Mouse (Mus musculus): ENCODE results near the gene Adcy6.
"Not testable (repeated sequence)": the region's sequence is repeated elsewhere in the genome, so short reads cannot be mapped to it uniquely, and the experiment has no call there.

The Adcy6 gene

GRCm38 (mm10) chr15:98600036-98600709 is 9.7 kb downstream of the Adcy6 start:
- Histone ChIP-seq H3K27me3 (ENCODE audit: control insufficient read depth, insufficient read depth, low read length, poor library complexity, severe bottlenecking) (no peaks in the 10 kb centered on the region), H3K36me3 (ENCODE audit: control insufficient read depth, insufficient read depth, low read length, poor library complexity, severe bottlenecking) (no peaks in the 10 kb centered on the region)
- no peak for DNase-seq (ENCODE audit: low read depth, low spot score)

- DNase-seq (ENCODE audit: low read depth, low spot score) = no peak
- H3K27me3 ChIP-seq (ENCODE audit: control insufficient read depth, insufficient read depth, low read length, poor library complexity, severe bottlenecking) = no peaks in the 10 kb centered on the region
Observed at GRCm38 (mm10) chr15:98596609-98597008, 13.3 kb downstream of the Adcy6 start.

GRCm38 (mm10) chr15:98595049-98595448 is 14.8 kb downstream of the Adcy6 start:
- H3K36me3 ChIP-seq (ENCODE audit: control insufficient read depth, insufficient read depth, low read length, poor library complexity, severe bottlenecking) = no peaks in the 10 kb centered on the region
- no peaks in the 10 kb centered on the region for H3K27me3 ChIP-seq (ENCODE audit: control insufficient read depth, insufficient read depth, low read length, poor library complexity, severe bottlenecking)
- DNase-seq (ENCODE audit: low read depth, low spot score) = no peak

More at GRCm38 (mm10) chr15:98596609-98597008, 13.3 kb downstream of the Adcy6 start:
- H3K36me3 ChIP-seq (ENCODE audit: control insufficient read depth, insufficient read depth, low read length, poor library complexity, severe bottlenecking) = no peaks in the 10 kb centered on the region

GRCm38 (mm10) chr15:98594193-98594592 is 15.7 kb downstream of the Adcy6 start:
- Histone ChIP-seq H3K27me3 (ENCODE audit: control insufficient read depth, insufficient read depth, low read length, poor library complexity, severe bottlenecking) (no peaks in the 10 kb centered on the region), H3K36me3 (ENCODE audit: control insufficient read depth, insufficient read depth, low read length, poor library complexity, severe bottlenecking) (no peaks in the 10 kb centered on the region)
- no peak for DNase-seq (ENCODE audit: low read depth, low spot score)

- no peaks in the 10 kb centered on the region for H3K36me3 ChIP-seq (ENCODE audit: control insufficient read depth, insufficient read depth, low read length, poor library complexity, severe bottlenecking)
- DNase-seq (ENCODE audit: low read depth, low spot score) = no peak
- no peaks in the 10 kb centered on the region for H3K27me3 ChIP-seq (ENCODE audit: control insufficient read depth, insufficient read depth, low read length, poor library complexity, severe bottlenecking)
Observed at GRCm38 (mm10) chr15:98591396-98591795, 18.5 kb downstream of the Adcy6 start.

- Histone ChIP-seq H3K27me3 (ENCODE audit: control insufficient read depth, insufficient read depth, low read length, poor library complexity, severe bottlenecking) (no peaks in the 10 kb centered on the region), H3K36me3 (ENCODE audit: control insufficient read depth, insufficient read depth, low read length, poor library complexity, severe bottlenecking) (no peaks in the 10 kb centered on the region)
- DNase-seq (ENCODE audit: low read depth, low spot score) = no peak
Observed at GRCm38 (mm10) chr15:98589640-98590336, 20.1 kb downstream of the Adcy6 start.

GRCm38 (mm10) chr15:98587751-98588150 is 22.1 kb downstream of the Adcy6 start:
- Histone ChIP-seq H3K36me3 (ENCODE audit: control insufficient read depth, insufficient read depth, low read length, poor library complexity, severe bottlenecking) (no peaks in the 10 kb centered on the region), H3K27me3 (ENCODE audit: control insufficient read depth, insufficient read depth, low read length, poor library complexity, severe bottlenecking) (no peaks in the 10 kb centered on the region)
- no peak for DNase-seq (ENCODE audit: low read depth, low spot score)

GRCm38 (mm10) chr15:98586141-98586540 is 23.7 kb downstream of the Adcy6 start:
- DNase-seq (ENCODE audit: low read depth, low spot score); H3K27me3 ChIP-seq (ENCODE audit: control insufficient read depth, insufficient read depth, low read length, poor library complexity, severe bottlenecking); H3K36me3 ChIP-seq (ENCODE audit: control insufficient read depth, insufficient read depth, low read length, poor library complexity, severe bottlenecking): not testable (repeated sequence)

- no peak for DNase-seq (ENCODE audit: low read depth, low spot score)
- Histone ChIP-seq H3K36me3 (ENCODE audit: control insufficient read depth, insufficient read depth, low read length, poor library complexity, severe bottlenecking) (no peaks in the 10 kb centered on the region), H3K27me3 (ENCODE audit: control insufficient read depth, insufficient read depth, low read length, poor library complexity, severe bottlenecking) (no peaks in the 10 kb centered on the region)
Observed at GRCm38 (mm10) chr15:98585421-98585820, 24.5 kb downstream of the Adcy6 start.

GRCm38 (mm10) chr15:98582996-98583395 is 26.9 kb downstream of the Adcy6 start:
- Histone ChIP-seq H3K27me3 (ENCODE audit: control insufficient read depth, insufficient read depth, low read length, poor library complexity, severe bottlenecking) (no peaks in the 10 kb centered on the region), H3K36me3 (ENCODE audit: control insufficient read depth, insufficient read depth, low read length, poor library complexity, severe bottlenecking) (no peaks in the 10 kb centered on the region)
- no peak for DNase-seq (ENCODE audit: low read depth, low spot score)

GRCm38 (mm10) chr15:98582410-98582809 is 27.5 kb downstream of the Adcy6 start:
- Histone ChIP-seq H3K36me3 (ENCODE audit: control insufficient read depth, insufficient read depth, low read length, poor library complexity, severe bottlenecking) (no peaks in the 10 kb centered on the region), H3K27me3 (ENCODE audit: control insufficient read depth, insufficient read depth, low read length, poor library complexity, severe bottlenecking) (no peaks in the 10 kb centered on the region)
- no peak for DNase-seq (ENCODE audit: low read depth, low spot score)

- Histone ChIP-seq H3K27me3 (ENCODE audit: control insufficient read depth, insufficient read depth, low read length, poor library complexity, severe bottlenecking) (no peaks in the 10 kb centered on the region), H3K36me3 (ENCODE audit: control insufficient read depth, insufficient read depth, low read length, poor library complexity, severe bottlenecking) (no peaks in the 10 kb centered on the region)
- peak; percentile 83 for DNase-seq (ENCODE audit: low read depth, low spot score)
Observed at GRCm38 (mm10) chr15:98579795-98580464, 29.9 kb downstream of the Adcy6 start.

- Histone ChIP-seq H3K27me3 (ENCODE audit: control insufficient read depth, insufficient read depth, low read length, poor library complexity, severe bottlenecking) (no peaks in the 10 kb centered on the region), H3K36me3 (ENCODE audit: control insufficient read depth, insufficient read depth, low read length, poor library complexity, severe bottlenecking) (no peaks in the 10 kb centered on the region)
- DNase-seq (ENCODE audit: low read depth, low spot score) = no peak
Observed at GRCm38 (mm10) chr15:98579310-98579709, 30.6 kb downstream of the Adcy6 start.

GRCm38 (mm10) chr15:98573293-98573692 is 36.6 kb downstream of the Adcy6 start:
- no peak for DNase-seq (ENCODE audit: low read depth, low spot score)
- Histone ChIP-seq H3K27me3 (ENCODE audit: control insufficient read depth, insufficient read depth, low read length, poor library complexity, severe bottlenecking) (no peaks in the 10 kb centered on the region), H3K36me3 (ENCODE audit: control insufficient read depth, insufficient read depth, low read length, poor library complexity, severe bottlenecking) (no peaks in the 10 kb centered on the region)

- DNase-seq (ENCODE audit: low read depth, low spot score) = no peak
- H3K27me3 ChIP-seq (ENCODE audit: control insufficient read depth, insufficient read depth, low read length, poor library complexity, severe bottlenecking) = no peaks in the 10 kb centered on the region
- H3K36me3 ChIP-seq (ENCODE audit: control insufficient read depth, insufficient read depth, low read length, poor library complexity, severe bottlenecking) = no peaks in the 10 kb centered on the region
Observed at GRCm38 (mm10) chr15:98570873-98571538, 38.9 kb downstream of the Adcy6 start, which contains the start of the genes Ccnt1 and 4930415O20Rik. Ccnt1 (minus strand) TSS chr15:98570923. 4930415O20Rik (plus strand) TSS chr15:98571004.
